Mouse (Mus musculus) adrenal gland, postnatal 25 days (tissue): ENCODE results near the gene Kbtbd3. TPM values are rescaled to one million over a fixed set of nuclear protein-coding genes. Genes with fewer than 3 reads are reported as not detected.
A peak's percentile ranks its signal among the peaks of the same experiment; 100 is the strongest.

Experiments used
- DNase-seq: peaks from one replicate; pipeline ENCODE4 v3.0.0; 2021; ENCODE audit warnings: mixed read lengths
- long read RNA-seq: library from polyadenylated mRNA; stranded (forward); transcript quantifications from one replicate; pipeline ENCODE4 v2.0.0, GENCODE M21; 2021
- total RNA-seq: library from RNA; stranded (reverse); gene quantifications from 2 replicates; pipeline ENCODE4 v1.2.3, GENCODE M21; 2021

Kbtbd3 gene
- 4.8 and 5.3 TPM in 2 replicates for total RNA-seq
- long read RNA-seq, transcript Kbtbd3-202 (4 exons, 2,313 nt): major isoform, 5 of 10 reads
- long read RNA-seq, partial matches to known transcripts: 1 of 10 reads
- long read RNA-seq, other reads (novel, unspliced or antisense): 1 of 10 reads

- peak; percentile 98 for DNase-seq
Measured at GRCm38 (mm10) chr9:4309351-4310085, at the start of gene Kbtbd3, which contains the start of gene Aasdhppt. TSS of gene Kbtbd3 (plus strand) at chr9:4309833. TSS of gene Aasdhppt (minus strand) at chr9:4309471.

GRCm38 (mm10) chr9:4259841-4260745, 49.5 kb upstream of the Kbtbd3 start:
- peak; percentile 49 for DNase-seq

- DNase-seq: no peak
Measured at GRCm38 (mm10) chr9:4260746-4261090, 48.9 kb upstream of the Kbtbd3 start.

GRCm38 (mm10) chr9:4266881-4267280, 42.8 kb upstream of the Kbtbd3 start:
- DNase-seq: no peak

- DNase-seq: no peak
Measured at GRCm38 (mm10) chr9:4283850-4284249, 25.8 kb upstream of the Kbtbd3 start.

- DNase-seq: no peak
Measured at GRCm38 (mm10) chr9:4300466-4300865, 9.2 kb upstream of the Kbtbd3 start.

- DNase-seq: no peak
Measured at GRCm38 (mm10) chr9:4304867-4305266, 4.8 kb upstream of the Kbtbd3 start.

GRCm38 (mm10) chr9:4308628-4309350, 844 bp upstream of the Kbtbd3 start:
- no peak for DNase-seq

GRCm38 (mm10) chr9:4310706-4311105, 1.1 kb downstream of the Kbtbd3 start:
- no peak for DNase-seq

GRCm38 (mm10) chr9:4311162-4311561, 1.5 kb downstream of the Kbtbd3 start:
- DNase-seq: no peak

- no peak for DNase-seq
Measured at GRCm38 (mm10) chr9:4313946-4314345, 4.3 kb downstream of the Kbtbd3 start.

GRCm38 (mm10) chr9:4315746-4316145, 6.1 kb downstream of the Kbtbd3 start:
- DNase-seq: no peak

- no peak for DNase-seq
Measured at GRCm38 (mm10) chr9:4318939-4319721, 9.5 kb downstream of the Kbtbd3 start.

- no peak for DNase-seq
Measured at GRCm38 (mm10) chr9:4353163-4353562, 43.5 kb downstream of the Kbtbd3 start.

GRCm38 (mm10) chr9:4375828-4376639, 66.4 kb downstream of the Kbtbd3 start, which contains the start of gene Msantd4:
TSS of gene Msantd4 (plus strand) at chr9:4376562.
- DNase-seq: peak; percentile 93

- no peak for DNase-seq
Measured at GRCm38 (mm10) chr9:4376640-4377120, 67.0 kb downstream of the Kbtbd3 start.
